Mouse (Mus musculus) stomach, postnatal 0 days (tissue): ENCODE measurements around the gene Nudt14. TPM values are rescaled to one million over a fixed set of nuclear protein-coding genes. Genes with fewer than 3 reads are reported as not detected.

Experiments used
- ATAC-seq: fragments of 200-750 bp; cut with Nextera tagmentation; 2 replicates; pipeline ENCODE4 v1.8.0; 2017; ENCODE audit not compliant: low FRiP score, low TSS enrichment
- DNase-seq: peaks from one replicate; pipeline ENCODE4 v3.0.0-alpha.2; 2016; ENCODE audit warnings: low spot score
- H3K27ac ChIP-seq: fragments of 300-500 bp; sonication (generic); replicated peaks from 2 replicates; pipeline ENCODE4 v1.5.1; 2014; ENCODE audit warnings: mild to moderate bottlenecking, control low read depth
- H3K27me3 ChIP-seq: fragments of 300-500 bp; sonication (generic); 2 replicates; pipeline ENCODE4 v1.6.1; 2014; ENCODE audit warnings: low read length; ENCODE audit not compliant: control insufficient read depth, insufficient read depth
- H3K36me3 ChIP-seq: fragments of 300-500 bp; sonication (generic); 2 replicates; pipeline ENCODE4 v1.6.1; 2014; ENCODE audit warnings: low read length, mixed read lengths; ENCODE audit not compliant: control insufficient read depth, insufficient read depth
- H3K4me1 ChIP-seq: fragments of 300-500 bp; sonication (generic); replicated peaks from 2 replicates; pipeline ENCODE4 v1.6.1; 2014; ENCODE audit warnings: antibody characterized with exemption; ENCODE audit not compliant: control insufficient read depth, insufficient read depth
- H3K4me2 ChIP-seq: fragments of 300-500 bp; sonication (generic); replicated peaks from 2 replicates; pipeline ENCODE4 v1.6.1; 2014; ENCODE audit warnings: low read depth, mild to moderate bottlenecking, control low read depth, moderate library complexity
- H3K4me3 ChIP-seq: fragments of 300-500 bp; sonication (generic); 2 replicates; pipeline ENCODE4 v1.5.1; 2014; ENCODE audit warnings: low read depth, low read length, control low read depth
- H3K9ac ChIP-seq: fragments of 300-500 bp; sonication (generic); 2 replicates; pipeline ENCODE4 v1.6.1; 2014; ENCODE audit warnings: mild to moderate bottlenecking, low read length, control low read depth, mixed read lengths
- H3K9me3 ChIP-seq: fragments of 300-500 bp; sonication (generic); 2 replicates; pipeline ENCODE4 v1.6.1; 2016; ENCODE audit warnings: low read length; ENCODE audit not compliant: control insufficient read depth
- CTCF ChIP-seq: IDR thresholded peaks from 2 replicates; pipeline ENCODE4 v1.5.1; 2016; ENCODE audit warnings: antibody characterized with exemption, low read depth, mild to moderate bottlenecking, moderate library complexity
- EP300 ChIP-seq: optimal IDR thresholded peaks from 2 replicates; pipeline ENCODE3; 2016; ENCODE audit warnings: antibody characterized with exemption
- WGBS: fragments of 180-500 bp; shearing (Covaris S2); extraction: QIAGEN DNeasy Blood & Tissue Kit; methylation state at CpG from one replicate; pipeline ENCODE4 v1.1.7; 2014; 5-methylcytosine and 5-hydroxymethylcytosine counted together
- polyA plus RNA-seq: library from polyadenylated mRNA; unstranded; fragments of >200 nt; fragmentation: Nextera tagmentation; extraction: Ambion mirVana; gene quantifications from 2 replicates; pipeline ENCODE4 v1.2.1, GENCODE M21; 2015

Nudt14 gene
- polyA plus RNA-seq: 78.6 and 82.7 TPM in 2 replicates

GRCm38 (mm10) chr12:112941776-112942713 lies at the start of gene Nudt14:
Nudt14 (minus strand) TSS chr12:112942124.
- Histone ChIP-seq H3K4me1 (0 out of 2 replicates have a peak, but pooled peaks cover 2% of the 10 kb centered on the region), H3K27ac (peak within 1 kb of the TSS; percentile 86), H3K4me2 (peak within 1 kb of the TSS; percentile 67), H3K4me3 (peak within 1 kb of the TSS; percentile 59), H3K27me3 (no peaks in the 10 kb centered on the region), H3K9ac (peak within 1 kb of the TSS; percentile 70), H3K36me3 (no peaks in the 10 kb centered on the region), H3K9me3 (no peaks in the 10 kb centered on the region)
- peak; percentile 84 for ATAC-seq
- DNase-seq: peak; percentile 91
- 2% methylated on average over 52 of the region's 58 CpGs for WGBS
- TF ChIP-seq EP300 (no peak), CTCF (no peak)

- WGBS: 82% methylated on average over 2 of the region's 2 CpGs
- Histone ChIP-seq H3K4me3 (no peak overlapping the region), H3K27me3 (no peaks in the 10 kb centered on the region), H3K9me3 (no peaks in the 10 kb centered on the region), H3K9ac (no peak overlapping the region), H3K4me2 (no peak overlapping the region), H3K27ac (no peak overlapping the region), H3K36me3 (peaks cover 3% of the 10 kb centered on the region; the same call in 1 of the 2 replicates), H3K4me1 (no peaks in the 10 kb centered on the region)
- ATAC-seq (no peak), DNase-seq (no peak)
- TF ChIP-seq CTCF (no peak), EP300 (no peak)
Observed at GRCm38 (mm10) chr12:112991444-112991843, 49.5 kb upstream of the Nudt14 start.

GRCm38 (mm10) chr12:112990706-112991405 lies 48.9 kb upstream of the Nudt14 start:
- H3K9me3 ChIP-seq: no peaks in the 10 kb centered on the region
- ATAC-seq: no peak
- TF ChIP-seq CTCF (no peak), EP300 (no peak)
- H3K4me1 ChIP-seq: no peaks in the 10 kb centered on the region
- no peak for DNase-seq
- 72% methylated on average over 5 of the region's 5 CpGs for WGBS
- H3K4me2 ChIP-seq: no peak overlapping the region
- peaks cover 3% of the 10 kb centered on the region; the same call in 1 of the 2 replicates for H3K36me3 ChIP-seq
- no peak overlapping the region for H3K27ac ChIP-seq
- no peaks in the 10 kb centered on the region for H3K27me3 ChIP-seq
- no peak overlapping the region for H3K4me3 ChIP-seq
- no peak overlapping the region for H3K9ac ChIP-seq

GRCm38 (mm10) chr12:112987877-112988276 lies 46.0 kb upstream of the Nudt14 start:
- Histone ChIP-seq H3K9ac (no peak overlapping the region), H3K27me3 (no peaks in the 10 kb centered on the region), H3K4me3 (no peak overlapping the region), H3K27ac (no peak overlapping the region), H3K36me3 (peaks cover 5% of the 10 kb centered on the region; the same call in 1 of the 2 replicates), H3K9me3 (no peaks in the 10 kb centered on the region), H3K4me2 (no peak overlapping the region), H3K4me1 (no peaks in the 10 kb centered on the region)
- WGBS: 57% methylated on average over 6 of the region's 6 CpGs
- ATAC-seq (no peak), DNase-seq (peak; percentile 49)
- no peak for TF ChIP-seq EP300
- TF ChIP-seq CTCF: peak; percentile 71

- Histone ChIP-seq H3K4me1 (no peaks in the 10 kb centered on the region), H3K27me3 (no peaks in the 10 kb centered on the region), H3K27ac (no peak overlapping the region), H3K36me3 (peaks cover 17% of the 10 kb centered on the region; the same call in 1 of the 2 replicates), H3K4me3 (no peak overlapping the region), H3K9ac (no peak overlapping the region), H3K9me3 (no peaks in the 10 kb centered on the region), H3K4me2 (no peak overlapping the region)
- WGBS: 94% methylated on average over 6 of the region's 6 CpGs
- TF ChIP-seq CTCF (peak; percentile 53), EP300 (no peak)
- ATAC-seq (no peak), DNase-seq (no peak)
Observed at GRCm38 (mm10) chr12:112985346-112985745, 43.4 kb upstream of the Nudt14 start.
